Mouse (Mus musculus) spleen, adult 18-20 months (tissue): ENCODE results near the gene Tyw5.

Experiments
- DNase-seq, 2 experiments: peaks; one replicate each; pipeline ENCODE4 v3.0.0; 2022; ENCODE audit warnings: mixed read lengths in 2 of 2

The Tyw5 gene

DNA sequence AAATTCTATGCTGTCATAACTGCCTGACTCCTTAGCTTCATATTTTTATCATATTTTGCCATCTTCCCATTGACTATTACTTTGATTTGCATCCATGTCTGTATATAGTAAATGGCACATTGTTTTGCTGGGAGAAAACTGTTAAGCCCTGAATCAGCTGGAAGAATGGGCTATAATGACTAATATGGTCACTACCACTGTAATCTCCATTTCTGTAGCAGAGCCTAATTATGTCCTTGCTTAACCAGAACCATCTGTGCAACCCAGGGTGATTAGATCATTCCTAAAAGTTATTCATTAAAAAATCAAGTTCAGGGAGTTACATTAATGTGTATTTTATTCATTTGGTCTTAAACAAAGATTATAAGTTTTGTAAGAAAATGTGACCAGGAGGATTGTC lies 20.4 kb downstream of the Tyw5 start:
- DNase-seq: no peak

DNA sequence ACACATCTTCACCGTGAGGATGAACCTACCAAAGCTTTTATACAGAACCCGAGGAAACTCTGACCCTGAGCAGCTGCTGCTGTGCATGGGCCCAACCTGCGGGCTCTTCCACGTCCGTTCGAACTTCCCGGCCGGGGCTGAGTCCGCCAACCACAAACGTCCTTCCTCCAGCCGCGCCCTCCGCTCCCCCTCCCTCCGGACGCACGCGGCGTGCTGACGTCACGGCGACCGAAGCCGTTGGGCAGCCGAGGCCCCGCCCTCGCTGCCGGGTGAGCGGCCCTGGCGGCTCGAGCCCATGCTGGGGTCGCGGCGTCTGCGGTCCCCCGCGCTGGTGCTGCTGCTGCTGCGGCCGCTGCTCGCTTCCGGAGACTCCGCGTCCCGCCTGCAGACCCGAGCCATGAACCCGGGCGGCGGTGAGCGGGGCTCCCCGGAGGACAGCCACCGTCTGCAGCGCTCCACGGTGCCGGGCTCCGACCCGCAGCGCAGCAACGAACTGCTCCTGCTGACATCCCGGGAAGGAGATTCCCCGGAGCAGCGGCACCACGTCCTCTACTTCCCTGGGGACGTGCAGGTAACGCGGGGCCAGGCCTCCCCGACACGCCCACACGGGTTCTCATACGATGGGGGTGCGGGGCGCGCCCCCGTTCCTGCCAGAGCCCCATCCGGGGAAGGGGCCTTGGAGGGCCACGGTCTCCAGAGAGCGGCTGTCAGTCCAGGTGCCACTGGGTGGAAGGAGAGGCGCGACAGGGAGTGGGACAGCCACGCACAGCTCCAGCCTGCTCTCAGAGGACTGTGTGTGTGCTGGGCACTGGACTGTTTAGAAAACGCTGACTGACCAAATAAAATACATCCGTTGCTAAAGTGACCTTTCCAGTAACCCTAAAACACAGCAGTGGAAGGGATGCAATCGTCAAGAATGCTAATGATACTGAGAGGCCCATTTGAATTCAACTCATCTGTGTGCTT lies 29.2 kb downstream of the Tyw5 start, which contains the start of gene 1700066M21Rik:
TSS of gene 1700066M21Rik (plus strand) at position 245 of the 966 bp plus-strand sequence.
- peak; percentile 91 to 95 for DNase-seq

DNA sequence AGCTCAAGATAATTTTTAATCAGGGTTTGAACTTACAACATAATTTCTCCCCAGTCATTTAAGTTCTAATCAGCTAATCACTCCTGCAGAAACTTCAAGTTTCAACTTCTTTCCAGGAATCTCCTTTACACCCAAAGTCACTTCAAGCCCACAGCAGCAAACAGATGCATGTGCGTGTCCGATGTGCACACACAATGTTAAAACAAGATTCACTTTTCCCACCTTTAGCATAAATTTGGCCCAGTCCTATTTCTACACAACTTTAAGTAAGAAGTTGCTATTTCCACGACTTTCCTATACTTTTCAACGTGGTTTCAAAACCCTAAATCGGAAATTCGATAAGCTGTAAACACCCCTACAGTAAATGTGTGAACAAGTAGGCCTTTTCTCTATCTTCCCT lies 30.1 kb downstream of the Tyw5 start:
- DNase-seq: no peak

DNA sequence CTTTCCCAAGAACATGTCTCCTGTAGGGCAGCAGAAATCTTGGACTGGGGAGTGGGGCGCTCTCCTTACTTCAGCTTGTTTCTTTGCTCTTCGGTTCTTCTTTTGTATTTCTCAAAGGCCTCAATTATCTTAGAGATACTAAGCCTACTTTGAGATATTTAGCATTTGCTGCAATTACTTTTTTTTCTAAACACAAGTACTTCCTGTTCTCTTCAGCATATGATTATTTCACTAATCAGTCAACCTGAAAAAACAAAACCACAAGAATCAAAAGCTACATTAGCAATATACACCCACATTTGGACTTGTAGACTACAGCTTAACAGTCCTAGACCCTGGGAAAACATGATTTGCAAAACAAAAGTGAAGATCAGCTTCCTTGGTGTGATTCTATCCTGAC lies 31.6 kb downstream of the Tyw5 start:
- DNase-seq: no peak

DNA sequence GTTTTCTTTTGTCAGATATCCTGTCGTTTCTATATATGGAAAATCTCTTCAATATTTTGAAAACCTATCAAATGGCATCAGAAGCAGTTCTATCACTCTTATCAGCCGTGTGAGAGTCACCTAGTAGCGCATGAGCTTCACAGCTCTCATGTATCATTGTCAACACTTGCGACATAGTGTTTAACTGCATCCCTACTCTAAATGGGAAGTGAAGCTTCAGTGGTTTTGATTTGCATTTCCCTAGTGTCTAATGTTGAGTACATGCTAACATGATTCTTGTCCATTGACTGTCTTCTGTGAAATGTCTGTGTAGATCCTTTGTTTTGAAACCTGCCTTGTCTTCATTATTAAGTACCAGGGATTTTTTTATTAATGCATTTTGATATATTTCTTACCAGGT lies 36.5 kb downstream of the Tyw5 start:
- DNase-seq: no peak

DNA sequence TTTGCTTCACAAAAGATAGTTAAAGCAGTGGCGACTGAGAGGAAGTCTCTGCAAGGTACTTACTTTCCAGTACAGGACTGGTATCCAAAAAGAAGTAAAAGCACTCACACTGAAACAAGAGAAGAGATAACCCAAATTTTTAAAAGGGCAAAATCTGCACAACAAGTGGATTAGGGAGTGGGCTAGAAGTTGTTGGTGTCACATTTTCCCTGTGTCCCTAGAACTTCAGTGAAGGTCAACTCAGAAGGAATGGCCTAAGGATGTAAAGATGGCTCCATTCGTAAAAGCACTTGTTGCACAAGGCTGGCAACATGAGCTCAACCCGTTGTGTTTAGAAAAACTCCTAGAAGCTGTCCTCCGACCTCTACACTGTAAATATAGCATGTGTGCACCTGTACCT lies 37.8 kb downstream of the Tyw5 start:
- no peak for DNase-seq

DNA sequence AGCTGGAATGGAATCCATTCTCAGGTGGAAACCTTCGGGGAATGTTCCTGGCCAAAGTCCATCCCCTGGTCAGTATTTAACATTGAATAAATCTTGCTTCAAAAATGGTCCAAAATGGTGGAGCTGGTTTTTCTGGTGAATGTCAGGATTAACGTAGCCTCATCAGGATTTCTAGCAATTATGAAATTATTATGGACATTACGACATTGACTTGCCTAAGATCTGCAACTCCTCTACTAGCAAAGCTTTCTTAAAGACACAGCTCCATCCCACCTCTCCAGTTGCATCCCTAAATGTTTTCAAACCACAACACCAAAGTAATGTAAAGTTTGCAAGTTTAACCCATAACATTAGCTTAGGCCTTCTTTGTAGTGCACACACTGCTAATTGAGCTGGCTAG lies 39.5 kb downstream of the Tyw5 start:
- no peak for DNase-seq

DNA sequence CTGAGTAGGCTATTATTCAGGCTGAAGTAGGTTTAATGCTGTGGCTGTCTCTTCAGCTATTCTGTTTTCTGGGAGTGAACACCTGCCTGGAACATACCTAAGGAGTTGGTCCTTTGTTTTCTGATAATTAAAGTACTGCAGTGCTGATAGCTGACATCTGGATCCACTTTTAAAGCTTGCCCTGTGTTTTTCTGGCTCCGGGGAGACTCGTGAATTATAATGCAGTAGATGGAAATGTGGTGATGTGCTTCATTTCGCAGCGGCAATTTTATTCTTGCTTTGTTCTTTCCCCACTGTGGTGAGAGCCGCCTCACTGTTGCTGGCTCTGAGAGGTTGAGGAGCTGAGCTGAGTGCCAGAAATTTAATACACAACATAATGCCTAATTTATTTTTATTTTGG lies 48.4 kb downstream of the Tyw5 start:
- no peak for DNase-seq

DNA sequence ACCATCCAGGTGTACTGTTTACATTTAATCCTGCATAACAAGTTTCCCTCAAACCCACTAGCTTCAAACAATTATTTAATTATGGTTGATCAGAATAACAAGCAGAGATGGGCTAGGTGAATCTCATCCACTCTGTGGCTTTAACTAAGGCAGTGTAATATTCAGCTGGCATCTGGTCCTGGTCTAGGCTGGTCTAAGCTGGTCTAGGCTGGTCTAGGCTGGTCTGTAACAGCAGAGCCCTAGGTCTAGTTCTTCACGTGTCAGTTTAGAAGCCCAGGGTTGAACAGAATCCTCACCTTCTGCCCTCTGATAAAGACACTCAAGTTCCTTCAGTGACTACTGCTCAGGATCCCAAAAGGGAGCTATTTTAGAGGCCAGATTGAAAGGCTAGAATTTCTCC lies 55.0 kb downstream of the Tyw5 start:
- no peak for DNase-seq

DNA sequence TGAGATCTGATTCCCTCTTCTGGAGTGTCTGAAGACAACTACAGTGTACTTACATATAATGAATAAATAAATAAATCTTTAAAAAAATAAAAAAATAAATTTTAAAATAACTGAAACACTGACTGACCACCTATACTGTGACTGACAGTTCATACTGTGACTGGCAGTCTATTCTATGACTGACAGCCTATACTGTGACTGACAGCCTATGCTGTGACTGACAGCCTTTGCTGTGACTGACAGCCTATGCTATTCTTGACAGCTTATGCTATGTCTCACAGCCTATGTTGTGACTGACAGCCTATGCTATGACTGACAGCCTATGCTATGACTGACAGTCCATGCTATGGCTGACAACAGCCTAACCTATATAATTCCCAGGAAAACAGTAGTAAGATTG lies 59.4 kb downstream of the Tyw5 start:
- no peak for DNase-seq

DNA sequence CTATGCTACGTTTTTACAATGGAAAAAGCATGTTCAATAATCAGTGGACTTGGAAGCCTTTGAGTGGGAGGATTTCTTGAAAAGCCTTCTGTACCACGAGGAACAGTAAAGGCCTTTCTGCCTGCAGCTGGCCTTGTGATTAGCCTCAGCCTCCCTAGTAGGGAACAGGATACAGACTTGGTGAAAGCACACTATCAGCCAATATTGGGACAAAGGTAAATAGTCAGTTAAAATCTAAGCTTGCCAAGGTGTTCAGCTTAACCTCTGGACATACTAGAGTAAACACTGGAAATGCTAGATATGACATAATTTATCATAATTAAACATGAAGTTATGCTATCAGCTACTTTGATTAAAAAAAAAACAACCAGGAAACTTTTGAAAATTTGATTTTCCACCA lies 65.7 kb downstream of the Tyw5 start:
- no peak for DNase-seq

DNA sequence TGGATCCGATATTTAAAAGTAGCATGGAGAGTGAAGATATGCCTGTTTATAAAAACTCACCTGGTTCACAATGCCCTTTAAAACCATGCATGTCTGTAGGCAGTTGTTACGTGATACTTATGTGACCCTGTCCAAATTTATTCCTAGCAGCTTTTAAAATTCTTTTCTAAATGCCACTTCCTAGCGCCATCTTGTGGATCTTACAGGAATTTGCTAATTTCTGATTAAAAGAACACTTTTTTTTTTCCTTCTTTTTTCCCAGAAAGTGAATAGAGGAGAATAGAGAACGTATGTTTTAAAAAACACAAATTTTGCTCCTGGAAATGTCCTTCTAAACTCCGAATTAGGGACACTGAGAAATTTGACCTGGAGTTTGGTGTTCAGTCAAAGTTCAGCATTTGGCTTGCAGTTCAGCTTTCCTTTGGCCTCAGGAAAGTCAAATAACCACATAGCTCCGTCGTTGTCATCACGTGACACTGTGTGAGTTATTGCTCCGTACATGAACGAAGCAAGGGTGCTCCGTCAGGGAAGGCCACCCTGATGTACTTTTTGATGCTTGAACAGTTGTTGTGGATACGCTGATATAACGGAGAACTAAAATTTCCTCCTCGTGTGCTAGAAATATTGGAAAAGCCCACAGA lies 67.6 kb downstream of the Tyw5 start:
- DNase-seq: no peak
